Mouse (Mus musculus) erythroblast, embryonic 14.5 days (primary cell): Measurements from ENCODE around the gene Prrt1.

Experiments
- GATA1 ChIP-seq: IDR thresholded peaks from 2 replicates; pipeline ENCODE4 v1.6.1; 2012; ENCODE audit warnings: low read length, inconsistent platforms, mixed read lengths
- TAL1 ChIP-seq: IDR thresholded peaks from 3 replicates; pipeline ENCODE4 v1.6.1; 2012; ENCODE audit warnings: low read length, inconsistent platforms, mixed read lengths

- TF ChIP-seq GATA1: no peak
- TF ChIP-seq TAL1: no peak
These were observed 27.9 kb downstream of the Prrt1 start for GRCm38 (mm10) chr17:34657271-34657670.
